Mouse (Mus musculus): ENCODE measurements at regions not wholly inside any gene's neighbourhood (a gene's known extent, or its start where the extent isn't known, plus 50 kb on each side); places are given as distances from the start of the nearest gene placed in this dataset.

- H3K36me3 ChIP-seq (ENCODE audit: control insufficient read depth, insufficient read depth, low read length, poor library complexity, severe bottlenecking) = no peaks in the 10 kb centered on the region
- H3K9ac ChIP-seq (ENCODE audit: insufficient read depth, low read depth, low read length, poor library complexity, severe bottlenecking) = no peak overlapping the region
- H3K4me3 ChIP-seq (ENCODE audit: insufficient read depth in 1 of 2, low read depth in 1 of 2, low read length in 2 of 2, poor library complexity in 1 of 2, severe bottlenecking in 1 of 2) = no peak overlapping the region
- H3K4me1 ChIP-seq (ENCODE audit: control insufficient read depth in 2 of 2, insufficient read depth in 2 of 2, low read length in 2 of 2, poor library complexity in 1 of 2) = no peaks in the 10 kb centered on the region
- TF ChIP-seq ZNF384 (IDR thresholded peaks at IDR 0.05; ENCODE audit: low read depth, low read length) (no peak), MAFK (IDR thresholded peaks at IDR 0.05; ENCODE audit: insufficient read depth, low read depth, low read length) (no peak), CHD2 (IDR thresholded peaks at IDR 0.05; ENCODE audit: low read depth, low read length) (no peak), HCFC1 (IDR thresholded peaks at IDR 0.05; ENCODE audit: borderline replicate concordance, insufficient read depth, low read length) (no peak), ZC3H11A (IDR thresholded peaks at IDR 0.05; ENCODE audit: borderline replicate concordance, low read depth, low read length) (no peak)
- DNase-seq (ENCODE audit: low read depth, low spot score) = no peak
- in situ Hi-C loops (cut with MboI; ENCODE audit: low sequenced_read_pairs in 2 of 2, unreplicated experiment in 2 of 2) = no loop called here
- H3K9me3 ChIP-seq (ENCODE audit: control insufficient read depth, insufficient read depth, low read depth, low read length) = no peaks in the 10 kb centered on the region
- no peak overlapping the region for H3K27ac ChIP-seq (ENCODE audit: insufficient read depth, low read depth, low read length, poor library complexity, severe bottlenecking)
These were observed 2238.6 kb upstream of the Lrrc6 start for GRCm38 (mm10) chr15:68739344-68739743.

DNA sequence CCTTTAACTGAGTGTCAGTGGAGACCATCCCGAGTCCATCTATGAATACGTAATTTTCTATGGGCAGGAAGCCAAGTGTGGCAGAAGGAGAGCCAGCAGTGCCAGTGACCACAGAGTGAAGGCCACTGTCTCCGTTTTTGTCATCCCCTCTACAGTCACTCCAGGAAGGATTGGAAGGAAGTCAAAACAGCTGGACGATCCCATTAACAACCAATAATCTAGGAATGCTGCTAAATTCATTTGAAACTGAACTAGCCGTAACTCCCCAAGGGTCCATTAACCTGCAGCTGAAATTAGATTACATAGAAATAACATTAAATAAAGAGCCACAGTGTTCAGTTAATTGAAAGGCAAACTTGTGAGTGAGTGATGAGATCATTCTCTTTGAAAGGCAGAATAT, 2220.5 kb upstream of the Lrrc6 start:
- no peak overlapping the region for H3K9ac ChIP-seq (ENCODE audit: insufficient read depth, low read depth, low read length, poor library complexity, severe bottlenecking)
- H3K4me3 ChIP-seq (ENCODE audit: insufficient read depth in 1 of 2, low read depth in 1 of 2, low read length in 2 of 2, poor library complexity in 1 of 2, severe bottlenecking in 1 of 2) = no peak overlapping the region
- H3K36me3 ChIP-seq (ENCODE audit: control insufficient read depth, insufficient read depth, low read length, poor library complexity, severe bottlenecking) = no peaks in the 10 kb centered on the region
- in situ Hi-C loops (cut with MboI; ENCODE audit: low sequenced_read_pairs in 2 of 2, unreplicated experiment in 2 of 2) = no loop called here
- no peaks in the 10 kb centered on the region for H3K4me1 ChIP-seq (ENCODE audit: control insufficient read depth in 2 of 2, insufficient read depth in 2 of 2, low read length in 2 of 2, poor library complexity in 1 of 2)
- no peak for DNase-seq (ENCODE audit: low read depth, low spot score)
- TF ChIP-seq ZC3H11A (IDR thresholded peaks at IDR 0.05; ENCODE audit: borderline replicate concordance, low read depth, low read length) (no peak), HCFC1 (IDR thresholded peaks at IDR 0.05; ENCODE audit: borderline replicate concordance, insufficient read depth, low read length) (no peak), ZNF384 (IDR thresholded peaks at IDR 0.05; ENCODE audit: low read depth, low read length) (no peak), MAFK (IDR thresholded peaks at IDR 0.05; ENCODE audit: insufficient read depth, low read depth, low read length) (no peak), CHD2 (IDR thresholded peaks at IDR 0.05; ENCODE audit: low read depth, low read length) (no peak)
- H3K9me3 ChIP-seq (ENCODE audit: control insufficient read depth, insufficient read depth, low read depth, low read length) = no peaks in the 10 kb centered on the region
- no peak overlapping the region for H3K27ac ChIP-seq (ENCODE audit: insufficient read depth, low read depth, low read length, poor library complexity, severe bottlenecking)

DNA sequence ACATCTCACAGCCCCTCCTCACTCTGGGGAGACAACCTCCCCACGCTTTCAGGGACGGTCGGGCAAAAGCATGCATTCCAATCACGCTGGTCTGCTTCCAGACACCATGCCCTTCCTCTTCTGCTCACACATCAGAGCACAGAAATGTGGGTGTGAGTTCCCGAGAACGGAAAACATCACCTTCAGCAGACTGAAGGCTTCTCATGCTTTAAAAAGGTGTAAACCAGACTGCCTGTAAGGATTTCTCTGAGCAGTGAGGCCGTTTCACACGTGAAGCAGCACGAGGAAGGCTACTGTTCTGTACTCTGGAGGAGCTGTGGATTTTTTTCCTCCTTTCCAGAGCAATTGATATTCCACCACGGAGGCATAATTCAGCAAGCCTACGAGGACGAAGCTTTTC, 2218.8 kb upstream of the Lrrc6 start:
- no peak for DNase-seq (ENCODE audit: low read depth, low spot score)
- no peak for TF ChIP-seq HCFC1 (IDR thresholded peaks at IDR 0.05; ENCODE audit: borderline replicate concordance, insufficient read depth, low read length)
- TF ChIP-seq ZNF384 (IDR thresholded peaks at IDR 0.05; ENCODE audit: low read depth, low read length) = no peak
- TF ChIP-seq ZC3H11A (IDR thresholded peaks at IDR 0.05; ENCODE audit: borderline replicate concordance, low read depth, low read length) = no peak
- TF ChIP-seq CHD2 (IDR thresholded peaks at IDR 0.05; ENCODE audit: low read depth, low read length) = no peak
- no peak for TF ChIP-seq MAFK (IDR thresholded peaks at IDR 0.05; ENCODE audit: insufficient read depth, low read depth, low read length)
- in situ Hi-C loops (cut with MboI; ENCODE audit: low sequenced_read_pairs in 2 of 2, unreplicated experiment in 2 of 2) = no loop called here

GRCm38 (mm10) chr15:68714337-68714736, 2213.6 kb upstream of the Lrrc6 start:
- H3K4me3 ChIP-seq (ENCODE audit: insufficient read depth in 1 of 2, low read depth in 1 of 2, low read length in 2 of 2, poor library complexity in 1 of 2, severe bottlenecking in 1 of 2) = no peak overlapping the region
- H3K4me1 ChIP-seq (ENCODE audit: control insufficient read depth in 2 of 2, insufficient read depth in 2 of 2, low read length in 2 of 2, poor library complexity in 1 of 2) = no peaks in the 10 kb centered on the region
- TF ChIP-seq HCFC1 (IDR thresholded peaks at IDR 0.05; ENCODE audit: borderline replicate concordance, insufficient read depth, low read length) = no peak
- TF ChIP-seq ZC3H11A (IDR thresholded peaks at IDR 0.05; ENCODE audit: borderline replicate concordance, low read depth, low read length) = no peak
- TF ChIP-seq ZNF384 (IDR thresholded peaks at IDR 0.05; ENCODE audit: low read depth, low read length) = no peak
- TF ChIP-seq CHD2 (IDR thresholded peaks at IDR 0.05; ENCODE audit: low read depth, low read length) = no peak
- TF ChIP-seq MAFK (IDR thresholded peaks at IDR 0.05; ENCODE audit: insufficient read depth, low read depth, low read length) = no peak
- H3K9ac ChIP-seq (ENCODE audit: insufficient read depth, low read depth, low read length, poor library complexity, severe bottlenecking) = no peak overlapping the region
- no peaks in the 10 kb centered on the region for H3K36me3 ChIP-seq (ENCODE audit: control insufficient read depth, insufficient read depth, low read length, poor library complexity, severe bottlenecking)
- H3K27ac ChIP-seq (ENCODE audit: insufficient read depth, low read depth, low read length, poor library complexity, severe bottlenecking) = no peak overlapping the region
- no peaks in the 10 kb centered on the region for H3K9me3 ChIP-seq (ENCODE audit: control insufficient read depth, insufficient read depth, low read depth, low read length)
- DNase-seq (ENCODE audit: low read depth, low spot score) = no peak
- in situ Hi-C loops (cut with MboI; ENCODE audit: low sequenced_read_pairs in 2 of 2, unreplicated experiment in 2 of 2) = no loop called here

More for the DNA sequence above, 2218.8 kb upstream of the Lrrc6 start:
- Histone ChIP-seq H3K4me3 (ENCODE audit: insufficient read depth in 1 of 2, low read depth in 1 of 2, low read length in 2 of 2, poor library complexity in 1 of 2, severe bottlenecking in 1 of 2) (no peak overlapping the region), H3K9ac (ENCODE audit: insufficient read depth, low read depth, low read length, poor library complexity, severe bottlenecking) (no peak overlapping the region), H3K27ac (ENCODE audit: insufficient read depth, low read depth, low read length, poor library complexity, severe bottlenecking) (no peak overlapping the region), H3K4me1 (ENCODE audit: control insufficient read depth in 2 of 2, insufficient read depth in 2 of 2, low read length in 2 of 2, poor library complexity in 1 of 2) (no peaks in the 10 kb centered on the region), H3K9me3 (ENCODE audit: control insufficient read depth, insufficient read depth, low read depth, low read length) (no peaks in the 10 kb centered on the region), H3K36me3 (ENCODE audit: control insufficient read depth, insufficient read depth, low read length, poor library complexity, severe bottlenecking) (no peaks in the 10 kb centered on the region)

GRCm38 (mm10) chr15:68707306-68707705, 2206.6 kb upstream of the Lrrc6 start:
- no peak overlapping the region for H3K27ac ChIP-seq (ENCODE audit: insufficient read depth, low read depth, low read length, poor library complexity, severe bottlenecking)
- no peak overlapping the region for H3K9ac ChIP-seq (ENCODE audit: insufficient read depth, low read depth, low read length, poor library complexity, severe bottlenecking)
- no peaks in the 10 kb centered on the region for H3K9me3 ChIP-seq (ENCODE audit: control insufficient read depth, insufficient read depth, low read depth, low read length)
- H3K4me3 ChIP-seq (ENCODE audit: insufficient read depth in 1 of 2, low read depth in 1 of 2, low read length in 2 of 2, poor library complexity in 1 of 2, severe bottlenecking in 1 of 2) = no peak overlapping the region
- in situ Hi-C loops (cut with MboI; ENCODE audit: low sequenced_read_pairs in 2 of 2, unreplicated experiment in 2 of 2) = no loop called here
- DNase-seq (ENCODE audit: low read depth, low spot score) = no peak
- H3K4me1 ChIP-seq (ENCODE audit: control insufficient read depth in 2 of 2, insufficient read depth in 2 of 2, low read length in 2 of 2, poor library complexity in 1 of 2) = no peaks in the 10 kb centered on the region
- no peak for TF ChIP-seq CHD2 (IDR thresholded peaks at IDR 0.05; ENCODE audit: low read depth, low read length)
- no peak for TF ChIP-seq ZC3H11A (IDR thresholded peaks at IDR 0.05; ENCODE audit: borderline replicate concordance, low read depth, low read length)
- no peak for TF ChIP-seq ZNF384 (IDR thresholded peaks at IDR 0.05; ENCODE audit: low read depth, low read length)
- no peak for TF ChIP-seq HCFC1 (IDR thresholded peaks at IDR 0.05; ENCODE audit: borderline replicate concordance, insufficient read depth, low read length)
- TF ChIP-seq MAFK (IDR thresholded peaks at IDR 0.05; ENCODE audit: insufficient read depth, low read depth, low read length) = no peak
- no peaks in the 10 kb centered on the region for H3K36me3 ChIP-seq (ENCODE audit: control insufficient read depth, insufficient read depth, low read length, poor library complexity, severe bottlenecking)
